ENCODE assay signal across 12 mouse cellular contexts in the genomic region with DNA sequence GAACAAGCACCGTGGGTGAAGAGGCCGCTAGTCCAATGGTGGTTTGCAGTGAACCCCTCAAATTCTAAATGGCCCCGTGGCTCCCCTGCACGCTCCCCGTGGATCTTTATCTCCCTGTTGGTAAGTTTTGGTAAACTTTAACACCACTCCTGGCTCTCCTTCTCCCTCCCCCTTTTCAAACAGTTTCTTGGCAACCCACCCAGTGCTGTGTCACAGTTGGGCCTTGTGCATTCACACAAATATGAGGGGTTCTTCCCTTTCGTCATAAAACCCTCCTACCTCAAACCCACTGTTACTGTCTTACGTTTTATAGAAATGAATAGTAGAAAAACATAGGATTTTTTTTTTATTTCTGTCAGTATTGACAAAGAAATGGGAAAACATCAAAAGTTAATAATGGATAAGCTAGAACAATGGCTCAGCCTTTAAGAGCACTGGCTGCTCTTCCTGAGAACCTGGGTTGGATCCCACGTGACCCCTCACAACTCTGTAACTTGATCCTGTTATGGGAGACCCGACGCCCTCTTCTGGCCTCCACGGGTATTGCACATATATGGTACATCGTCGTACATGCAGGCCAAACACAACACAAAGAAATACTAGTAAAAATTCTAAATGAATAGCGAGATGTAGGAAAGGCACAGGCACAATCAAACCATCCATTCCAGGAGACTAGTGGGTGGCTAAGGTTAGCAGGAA.
DNase-seq lines count a peak whose midpoint lies in the region; ATAC-seq and TF ChIP-seq lines count a peak whose summit lies in the region.
"Had no signal": no experiment of that assay in that cellular context is flagged by ENCODE, and none has a peak within 500 bp of the region (broad histone marks: within the 10 kb centered on the region; RNA-seq: fewer than 3 reads in every experiment).

No protein-coding gene starts in this region.

- no peak for DNase-seq in kidney, postnatal 0 days (ENCODE audit: low spot score)
- no peak for DNase-seq in kidney, adult 8-10 months
- DNase-seq in B cell, adult 2 months: peak; percentile 15 to 18
- DNase-seq in ES-E14 (ENCODE audit: low read depth, low spot score): peak; percentile 68
- DNase-seq in adrenal gland, postnatal 10 days: no peak
- no peak for DNase-seq in left cerebral cortex, postnatal 14 days (ENCODE audit: low spot score in 2 of 2)
- DNase-seq: cerebellum, adult 11 months; kidney, adult 18-20 months; right cerebral cortex, postnatal 25 days; thymus, postnatal 36 days had no signal

- TF ChIP-seq POLR2A in embryonic fibroblast, embryonic 13.5 days (IDR thresholded peaks at IDR 0.05; ENCODE audit: low read depth, low read length): no peak

- WGBS in kidney, postnatal 0 days: 79% methylated on average over 14 of the region's 14 CpGs

- no peaks in the 10 kb centered on the region for H3K4me1 ChIP-seq in kidney, postnatal 0 days (replicated peaks; ENCODE audit: insufficient read depth, low read length)
- peaks cover 0 to 2% of the 10 kb centered on the region in 2 experiments; a peak in 1 of 4 replicates for H3K4me1 ChIP-seq in ES-E14 (ENCODE audit: control insufficient read depth in 2 of 2, insufficient read depth in 2 of 2, low read length in 2 of 2, poor library complexity in 1 of 2)
- H3K4me1 ChIP-seq in embryonic fibroblast, embryonic 13.5 days (ENCODE audit: control insufficient read depth, insufficient read depth, low read length): no peaks in the 10 kb centered on the region
- H3K4me1 ChIP-seq: embryonic facial prominence, embryonic 15.5 days had no signal

- no peak for ATAC-seq in kidney, postnatal 0 days (replicated peaks; ENCODE audit: low FRiP score, low read depth)

- H3K4me3 ChIP-seq in kidney, postnatal 0 days (replicated peaks; ENCODE audit: low read depth, low read length): no peak overlapping the region
- no peak overlapping the region for H3K4me3 ChIP-seq in ES-E14 (ENCODE audit: insufficient read depth in 1 of 2, low read depth in 1 of 2, low read length in 2 of 2, poor library complexity in 1 of 2, severe bottlenecking in 1 of 2)
- H3K4me3 ChIP-seq in embryonic fibroblast, embryonic 13.5 days (ENCODE audit: insufficient read depth, low read length): no peak overlapping the region
- H3K4me3 ChIP-seq: embryonic facial prominence, embryonic 15.5 days had no signal

- intact Hi-C loops in left cerebral cortex, postnatal 14 days (cut with DNase I): no loop called here

- H3K9me3 ChIP-seq in kidney, postnatal 0 days (replicated peaks; ENCODE audit: low read length): no peaks in the 10 kb centered on the region
- H3K9me3 ChIP-seq in ES-E14 (ENCODE audit: control insufficient read depth, insufficient read depth, low read depth, low read length): no peaks in the 10 kb centered on the region
- H3K9me3 ChIP-seq: embryonic facial prominence, embryonic 15.5 days had no signal

- H3K27ac ChIP-seq in kidney, postnatal 0 days: no peak overlapping the region
- no peak overlapping the region for H3K27ac ChIP-seq in ES-E14 (ENCODE audit: insufficient read depth, low read depth, low read length, poor library complexity, severe bottlenecking)
- no peak overlapping the region for H3K27ac ChIP-seq in embryonic fibroblast, embryonic 13.5 days (ENCODE audit: insufficient read depth, low read length)
- H3K27ac ChIP-seq: embryonic facial prominence, embryonic 15.5 days had no signal

- TF ChIP-seq CTCF in kidney, postnatal 0 days (IDR thresholded peaks at IDR 0.05; ENCODE audit: low read depth): peak; percentile 50
- TF ChIP-seq CTCF in embryonic fibroblast, embryonic 13.5 days (IDR thresholded peaks at IDR 0.05; ENCODE audit: borderline replicate concordance, insufficient read depth, low read length): 0 out of 2 replicates have a peak, but pooled peaks have one; percentile 12

- in situ Hi-C loops in ES-E14 (cut with MboI; ENCODE audit: low sequenced_read_pairs in 2 of 2, unreplicated experiment in 2 of 2): no loop called here

- no peak overlapping the region for H3K9ac ChIP-seq in kidney, postnatal 0 days (ENCODE audit: low read depth, low read length)
- H3K9ac ChIP-seq in ES-E14 (ENCODE audit: insufficient read depth, low read depth, low read length, poor library complexity, severe bottlenecking): no peak overlapping the region
- H3K9ac ChIP-seq: embryonic facial prominence, embryonic 15.5 days had no signal

- no peak overlapping the region for H3K4me2 ChIP-seq in kidney, postnatal 0 days (ENCODE audit: low read length)
- H3K4me2 ChIP-seq: embryonic facial prominence, embryonic 15.5 days had no signal

- H3K27me3 ChIP-seq in kidney, postnatal 0 days (ENCODE audit: insufficient read depth, low read length): no peaks in the 10 kb centered on the region
- H3K27me3 ChIP-seq: embryonic facial prominence, embryonic 15.5 days had no signal

- H3K36me3 ChIP-seq in kidney, postnatal 0 days (ENCODE audit: insufficient read depth, low read length): no peaks in the 10 kb centered on the region
- no peaks in the 10 kb centered on the region for H3K36me3 ChIP-seq in ES-E14 (ENCODE audit: control insufficient read depth, insufficient read depth, low read length, poor library complexity, severe bottlenecking)
- H3K36me3 ChIP-seq: embryonic facial prominence, embryonic 15.5 days had no signal

TF ChIP-seq in ES-E14, 5 proteins besides CTCF, POLR2A, EP300 and RAD21:
- TF ChIP-seq ZC3H11A (IDR thresholded peaks at IDR 0.05; ENCODE audit: borderline replicate concordance, low read depth, low read length) (no peak), CHD2 (IDR thresholded peaks at IDR 0.05; ENCODE audit: low read depth, low read length) (no peak), MAFK (IDR thresholded peaks at IDR 0.05; ENCODE audit: insufficient read depth, low read depth, low read length) (no peak), HCFC1 (IDR thresholded peaks at IDR 0.05; ENCODE audit: borderline replicate concordance, insufficient read depth, low read length) (no peak), ZNF384 (IDR thresholded peaks at IDR 0.05; ENCODE audit: low read depth, low read length) (no peak)
TF ChIP-seq in ES-E14: peak in this region for 0.

Comparison
In these comparisons a context has a peak if more than half of its experiments do, and no peak if none do; other contexts are left out.
1. DNase-seq: peak in B cell, adult 2 months (2 of 2) and ES-E14 (single experiment); none in kidney, postnatal 0 days (single experiment), kidney, adult 8-10 months (0 of 2), adrenal gland, postnatal 10 days (single experiment) and left cerebral cortex, postnatal 14 days (0 of 2).